Comparison of ENCODE assay signal across 7 mouse cellular contexts in the genomic region with DNA sequence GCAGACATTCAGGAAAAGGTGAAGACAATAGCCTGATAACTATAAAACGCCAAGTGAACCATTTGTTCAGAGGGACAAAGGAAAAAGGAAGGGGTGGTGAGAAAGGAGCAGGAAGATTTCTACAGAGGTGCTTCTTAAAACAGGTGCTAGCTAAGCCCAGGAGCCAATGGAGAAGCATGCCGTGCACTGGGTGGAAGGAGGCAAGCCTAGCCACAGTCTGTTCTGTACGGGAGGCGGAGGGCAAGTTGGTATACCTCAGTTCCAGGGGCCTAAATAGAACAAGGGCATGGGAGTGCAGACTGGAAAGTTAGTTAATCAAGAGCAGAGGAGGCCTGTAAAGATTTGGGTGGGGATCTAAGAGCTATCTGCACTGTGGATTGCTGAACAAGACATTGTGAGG. TPM values are rescaled to one million over a fixed set of nuclear protein-coding genes. Genes with fewer than 3 reads are reported as not detected.
DNase-seq lines count a peak whose midpoint lies in the region; ATAC-seq lines count a peak whose summit lies in the region.

No protein-coding gene starts in this region.

- peak overlapping the region; percentile 64 for H3K4me2 ChIP-seq in lung, embryonic 15.5 days
- H3K4me2 ChIP-seq in forebrain, embryonic 11.5 days (ENCODE audit: low read depth, low read length, severe bottlenecking): peak overlapping the region; percentile 66
- peak overlapping the region; percentile 78 for H3K4me2 ChIP-seq in neural tube, embryonic 12.5 days (replicated peaks)

- peak overlapping the region; percentile 31 for H3K9ac ChIP-seq in lung, embryonic 15.5 days
- H3K9ac ChIP-seq in forebrain, embryonic 11.5 days (ENCODE audit: low read length): peak overlapping the region; percentile 53
- H3K9ac ChIP-seq in neural tube, embryonic 12.5 days: peak overlapping the region; percentile 74

- no peak for DNase-seq in lung, postnatal 25 days (ENCODE audit: low spot score)
- no peak for DNase-seq in forebrain, embryonic 11.5 days (ENCODE audit: low spot score)
- peak; percentile 17 to 51 for DNase-seq in kidney, postnatal 25 days
- no peak for DNase-seq in urinary bladder, adult 18-20 months (ENCODE audit: low spot score in 2 of 2)
- no peak for DNase-seq in urinary bladder, postnatal 10 days (ENCODE audit: low spot score)

- H3K27me3 ChIP-seq in lung, embryonic 15.5 days: no peaks in the 10 kb centered on the region
- no peaks in the 10 kb centered on the region for H3K27me3 ChIP-seq in forebrain, embryonic 11.5 days (ENCODE audit: control insufficient read depth, insufficient read depth, low read length)
- H3K27me3 ChIP-seq in neural tube, embryonic 12.5 days (replicated peaks): no peaks in the 10 kb centered on the region

- H3K9me3 ChIP-seq in lung, embryonic 15.5 days: no peaks in the 10 kb centered on the region
- H3K9me3 ChIP-seq in forebrain, embryonic 11.5 days (ENCODE audit: control insufficient read depth, low read length): no peaks in the 10 kb centered on the region
- H3K9me3 ChIP-seq in neural tube, embryonic 12.5 days: no peaks in the 10 kb centered on the region

- ATAC-seq in lung, embryonic 15.5 days (ENCODE audit: borderline replicate concordance, extremely low read depth, low FRiP score, low TSS enrichment): no peak
- no peak for ATAC-seq in forebrain, embryonic 11.5 days (replicated peaks; ENCODE audit: low FRiP score)
- no peak for ATAC-seq in neural tube, embryonic 12.5 days (ENCODE audit: low FRiP score, low read depth)

- WGBS in lung, embryonic 15.5 days: 4% methylated on average over 4 of the region's 4 CpGs
- 7% methylated on average over 4 of the region's 4 CpGs for WGBS in forebrain, embryonic 11.5 days
- 3% methylated on average over 4 of the region's 4 CpGs for WGBS in neural tube, embryonic 12.5 days

- H3K27ac ChIP-seq in lung, embryonic 15.5 days: no peak overlapping the region
- no peak overlapping the region for H3K27ac ChIP-seq in forebrain, embryonic 11.5 days (ENCODE audit: low read depth, low read length)
- no peak overlapping the region for H3K27ac ChIP-seq in neural tube, embryonic 12.5 days

- no peaks in the 10 kb centered on the region for H3K36me3 ChIP-seq in lung, embryonic 15.5 days
- no peaks in the 10 kb centered on the region for H3K36me3 ChIP-seq in forebrain, embryonic 11.5 days (ENCODE audit: control insufficient read depth, insufficient read depth, low read length)
- no peaks in the 10 kb centered on the region for H3K36me3 ChIP-seq in neural tube, embryonic 12.5 days

- H3K4me1 ChIP-seq in lung, embryonic 15.5 days: peaks cover 45% of the 10 kb centered on the region
- 0 out of 2 replicates have a peak, but pooled peaks cover 5% of the 10 kb centered on the region for H3K4me1 ChIP-seq in forebrain, embryonic 11.5 days (replicated peaks; ENCODE audit: control insufficient read depth, insufficient read depth, low read length)
- H3K4me1 ChIP-seq in neural tube, embryonic 12.5 days: peaks cover 35% of the 10 kb centered on the region

- peak overlapping the region; percentile 39 for H3K4me3 ChIP-seq in lung, embryonic 15.5 days
- peak overlapping the region; percentile 97 for H3K4me3 ChIP-seq in forebrain, embryonic 11.5 days (ENCODE audit: low read depth, low read length)
- peak overlapping the region; percentile 94 for H3K4me3 ChIP-seq in neural tube, embryonic 12.5 days

RNA-seq across cellular contexts. Expression of a gene that starts 3.8 kb away (rescaled TPM):
- 51.1 and 52.7 TPM in 2 replicates for polyA plus RNA-seq in lung, embryonic 15.5 days (2015; fragmentation: Nextera tagmentation; extraction: Ambion mirVana)
- polyA plus RNA-seq in forebrain, embryonic 11.5 days (2014; fragmentation: Nextera tagmentation; extraction: Ambion mirVana): 106 and 110 TPM in 2 replicates
- polyA plus RNA-seq in neural tube, embryonic 12.5 days (2016; fragmentation: Nextera tagmentation; extraction: Ambion mirVana): 140 and 151 TPM in 2 replicates

Comparison
In these comparisons a context has a peak if more than half of its experiments do, and no peak if none do; other contexts are left out.
1. H3K4me3 ChIP-seq: peak in every context shown above with its lines; median percentile 97 in forebrain, embryonic 11.5 days; 94 in neural tube, embryonic 12.5 days; 39 in lung, embryonic 15.5 days.
2. DNase-seq: peak in kidney, postnatal 25 days (2 of 2); none in lung, postnatal 25 days (single experiment), forebrain, embryonic 11.5 days (single experiment), urinary bladder, adult 18-20 months (0 of 2) and urinary bladder, postnatal 10 days (single experiment).
3. Peak in every context shown above with its lines, with median percentiles within 50 percentile points of each other: H3K4me2 ChIP-seq and H3K9ac ChIP-seq.